Mouse (Mus musculus) cerebellum, adult 2 months (tissue): ENCODE results near the gene Zfp697.
"Not testable (repeated sequence)": the region's sequence is repeated elsewhere in the genome, so short reads cannot be mapped to it uniquely, and the experiment has no call there.

Experiments
- CTCF ChIP-seq: fragments of 200-500 bp; IDR thresholded peaks from 2 replicates; pipeline ENCODE4 v1.5.1; 2011; ENCODE audit warnings: low read depth, mild to moderate bottlenecking, control low read depth, low read length, moderate library complexity, borderline replicate concordance; ENCODE audit not compliant: insufficient read depth
- POLR2A ChIP-seq: fragments of 200-500 bp; IDR thresholded peaks from 2 replicates; pipeline ENCODE4 v1.6.1; 2011; ENCODE audit warnings: low read length, control low read depth, borderline replicate concordance; ENCODE audit not compliant: insufficient read depth

DNA sequence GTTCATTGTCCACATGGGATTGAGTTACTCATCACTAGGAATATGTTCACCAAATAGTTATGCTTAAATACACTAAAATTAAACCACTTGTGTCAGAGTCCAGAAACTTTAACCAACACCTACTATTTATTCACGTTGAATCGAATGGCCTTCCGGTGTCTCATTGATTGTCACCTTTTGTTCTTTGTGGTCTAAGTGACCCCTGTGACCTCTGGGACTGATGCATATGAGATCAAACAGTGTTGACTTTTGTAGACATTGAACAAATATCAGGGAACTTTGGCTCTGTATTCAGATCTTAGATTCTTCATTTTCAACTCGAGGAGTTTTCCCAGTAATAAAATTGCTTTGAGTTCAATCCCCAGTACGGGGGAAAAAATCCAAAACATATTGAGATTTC, 178.4 kb downstream of the Zfp697 start:
- TF ChIP-seq CTCF, POLR2A: not testable (repeated sequence)
